Mouse (Mus musculus) layer of hippocampus, postnatal 36 days (tissue): ENCODE data around the gene Actg2. TPM values are rescaled to one million over a fixed set of nuclear protein-coding genes. Genes with fewer than 3 reads are reported as not detected.

ENCODE experiments used
- DNase-seq, 2 experiments: peaks; one replicate each; pipeline ENCODE4 v3.0.0; 2022
- total RNA-seq, 2 experiments: library from RNA; stranded (reverse); gene quantifications; 2 replicates each; pipeline ENCODE4 v1.2.3; 2021

Gene Actg2
- total RNA-seq, 2 experiments from 2014 or later = not detected

DNA sequence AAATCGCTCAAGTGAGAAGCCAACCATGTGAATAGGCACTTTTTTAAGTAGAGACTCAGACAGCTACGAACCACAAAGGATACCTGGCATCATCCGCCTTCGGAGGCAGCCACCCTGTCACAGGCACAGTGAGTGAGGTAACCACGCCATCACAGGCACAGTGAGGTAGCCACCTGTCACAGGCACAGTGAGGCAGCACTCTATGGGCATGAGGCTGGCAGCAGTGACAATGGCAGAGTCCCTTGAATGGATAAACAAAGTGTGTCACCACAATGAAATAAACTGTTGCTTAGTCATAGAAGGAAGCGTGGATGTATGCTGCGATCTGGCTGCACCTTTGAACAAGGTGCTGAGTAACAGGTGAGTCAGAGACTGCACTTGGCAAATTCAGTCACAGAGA, 57.4 kb downstream of the Actg2 start:
- no peak for DNase-seq

DNA sequence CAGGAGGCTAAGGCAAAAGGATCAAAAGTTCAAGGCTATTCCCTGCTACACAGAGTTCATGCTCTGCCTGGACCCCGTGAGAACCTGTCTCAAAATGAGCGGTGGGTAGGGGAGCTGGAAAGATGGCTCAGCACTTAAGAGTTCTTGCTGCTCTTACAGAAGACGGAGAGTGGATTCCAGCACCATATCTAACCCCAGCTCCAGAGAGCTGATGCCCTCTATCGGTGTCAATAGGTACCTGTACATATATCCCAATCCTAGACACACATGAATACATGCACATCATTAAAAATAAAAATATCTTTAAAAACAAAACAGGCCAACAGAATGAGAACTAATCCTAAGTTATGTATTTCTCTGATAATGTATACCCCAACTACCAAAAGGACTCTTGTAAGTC, 57.8 kb downstream of the Actg2 start:
- DNase-seq = no peak

DNA sequence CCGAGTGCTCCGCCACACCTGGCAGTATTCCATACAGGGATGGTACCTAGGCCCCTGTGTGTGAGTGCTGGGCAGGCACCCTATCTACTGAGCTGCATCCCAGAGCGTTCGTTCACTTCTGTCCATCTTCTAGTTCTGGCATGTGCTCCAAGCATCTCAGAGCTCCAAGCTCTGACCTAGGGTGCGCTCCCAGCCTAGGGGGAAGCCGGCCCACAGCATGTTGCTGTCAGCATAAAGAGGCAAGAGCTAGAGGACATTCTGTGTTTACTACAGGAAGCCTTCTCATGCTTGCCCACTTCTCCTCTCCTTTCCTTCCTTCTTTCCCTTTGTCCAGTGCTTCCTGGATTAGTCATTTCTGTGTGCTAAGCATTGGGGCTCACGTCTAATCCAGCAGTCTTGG, 60.6 kb downstream of the Actg2 start:
- DNase-seq = no peak

- DNase-seq = no peak
Observed at GRCm38 (mm10) chr6:83473240-83473639, 62.8 kb downstream of the Actg2 start.

DNA sequence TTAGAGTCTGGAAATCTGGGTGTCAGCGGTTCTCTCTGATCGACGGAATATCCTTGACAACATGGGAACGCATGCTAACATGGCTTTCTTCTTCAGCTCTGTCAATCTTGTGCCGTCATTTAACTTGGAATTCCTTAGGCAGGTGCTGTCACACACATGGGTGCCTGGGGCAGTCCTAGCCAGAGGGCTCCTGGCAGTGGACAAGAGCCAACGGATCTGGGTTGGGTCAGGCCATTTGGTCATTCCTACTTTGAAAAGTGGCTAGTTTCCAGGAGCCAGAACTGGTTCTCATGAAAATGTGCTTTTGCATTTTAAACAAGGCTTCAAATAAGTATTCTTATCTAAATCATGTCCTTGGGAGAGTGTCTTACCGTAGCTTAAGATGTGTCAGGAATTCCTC, 64.3 kb downstream of the Actg2 start:
- DNase-seq = no peak

- no peak for DNase-seq
Observed at GRCm38 (mm10) chr6:83464011-83464410, 72.1 kb downstream of the Actg2 start.

Other genes starting within 250 kb of the Actg2 start
- gene Mthfd2, start 210.4 kb downstream of the Actg2 start, total RNA-seq = 1 to 10 TPM; 6.1 to 6.7 TPM
- gene Mob1a, start 210.2 kb downstream of the Actg2 start, total RNA-seq = 10 to 100 TPM; 21.6 to 21.7 TPM
- 10 to 100 TPM; 51.1 to 55.5 TPM for gene Bola3, start 187.1 kb downstream of the Actg2 start, total RNA-seq
- gene Tet3, start 77.2 kb downstream of the Actg2 start, total RNA-seq = 10 to 100 TPM; 58.9 to 67.8 TPM
- gene Dguok, start 29.3 kb downstream of the Actg2 start, total RNA-seq = 10 to 100 TPM; 32.7 to 41.9 TPM
- gene Stambp, start 36.5 kb upstream of the Actg2 start, total RNA-seq = 10 to 100 TPM; 34.3 to 34.7 TPM
- not detected for gene Clec4f, start 119.9 kb upstream of the Actg2 start, total RNA-seq
- gene Cd207, start 141.6 kb upstream of the Actg2 start, total RNA-seq = not detected
- not detected for gene Vax2, start 175.0 kb upstream of the Actg2 start, total RNA-seq
- gene Atp6v1b1, start 206.7 kb upstream of the Actg2 start, total RNA-seq = under 1 TPM in 1 of 2 experiments, not detected in 1; 0.35 TPM
- gene Ankrd53, start 226.4 kb upstream of the Actg2 start, total RNA-seq = not detected
- 10 to 100 TPM; 46.4 to 54.8 TPM for gene Tex261, start 239.5 kb upstream of the Actg2 start, total RNA-seq